Mouse (Mus musculus): Measurements from ENCODE around the gene Myo1e. TPM values are rescaled to one million over a fixed set of nuclear protein-coding genes. Genes with fewer than 3 reads are reported as not detected.
A peak's percentile ranks its signal among the peaks of the same experiment; 100 is the strongest.

The Myo1e gene
- polyA plus RNA-seq, 1 experiment from 2014 or later = 3.5 TPM

GRCm38 (mm10) chr9:70371638-70372037 lies 164.5 kb downstream of the Myo1e start:
- no peak for ATAC-seq (ENCODE audit: insufficient read depth)
- H3K9me3 ChIP-seq (replicated peaks) = no peaks in the 10 kb centered on the region
- H3K4me2 ChIP-seq = no peak overlapping the region
- no peak overlapping the region for H3K9ac ChIP-seq
- H3K27me3 ChIP-seq = no peaks in the 10 kb centered on the region
- no peak overlapping the region for H3K27ac ChIP-seq (replicated peaks)
- no peak overlapping the region for H3K4me3 ChIP-seq (replicated peaks)
- H3K4me1 ChIP-seq (replicated peaks) = no peaks in the 10 kb centered on the region
- H3K36me3 ChIP-seq (replicated peaks) = peaks cover 10% of the 10 kb centered on the region; the same call in 1 of the 2 replicates
- 49% methylated on average over 5 of the region's 5 CpGs for WGBS (ENCODE audit: insufficient replicate concordance)

- ATAC-seq (ENCODE audit: insufficient read depth) = no peak
- H3K27me3 ChIP-seq = no peaks in the 10 kb centered on the region
- H3K9me3 ChIP-seq (replicated peaks) = no peaks in the 10 kb centered on the region
- 70% methylated on average over 7 of the region's 7 CpGs for WGBS (ENCODE audit: insufficient replicate concordance)
- H3K27ac ChIP-seq (replicated peaks) = no peak overlapping the region
- H3K9ac ChIP-seq = no peak overlapping the region
- H3K4me1 ChIP-seq (replicated peaks) = peaks cover 5% of the 10 kb centered on the region
- H3K36me3 ChIP-seq (replicated peaks) = peaks cover 4% of the 10 kb centered on the region; the same call in 1 of the 2 replicates
- H3K4me2 ChIP-seq = no peak overlapping the region
- H3K4me3 ChIP-seq (replicated peaks) = no peak overlapping the region
Observed at GRCm38 (mm10) chr9:70379502-70380467, 172.6 kb downstream of the Myo1e start.

GRCm38 (mm10) chr9:70382091-70382490 lies 174.9 kb downstream of the Myo1e start:
- H3K27ac ChIP-seq (replicated peaks) = no peak overlapping the region
- H3K4me2 ChIP-seq = peak overlapping the region; percentile 13; the same call in 1 of the 2 replicates
- H3K4me1 ChIP-seq (replicated peaks) = peaks cover 24% of the 10 kb centered on the region
- ATAC-seq (ENCODE audit: insufficient read depth) = no peak
- H3K27me3 ChIP-seq = no peaks in the 10 kb centered on the region
- peaks cover 4% of the 10 kb centered on the region; the same call in 1 of the 2 replicates for H3K36me3 ChIP-seq (replicated peaks)
- no peak overlapping the region for H3K4me3 ChIP-seq (replicated peaks)
- H3K9ac ChIP-seq = no peak overlapping the region
- no peaks in the 10 kb centered on the region for H3K9me3 ChIP-seq (replicated peaks)
- 32% methylated on average over 12 of the region's 12 CpGs for WGBS (ENCODE audit: insufficient replicate concordance)

GRCm38 (mm10) chr9:70383750-70384149 lies 176.6 kb downstream of the Myo1e start:
- Histone ChIP-seq H3K4me2 (no peak overlapping the region), H3K4me3 (replicated peaks) (no peak overlapping the region), H3K27ac (replicated peaks) (no peak overlapping the region), H3K36me3 (replicated peaks) (no peaks in the 10 kb centered on the region), H3K4me1 (replicated peaks) (peaks cover 24% of the 10 kb centered on the region), H3K27me3 (no peaks in the 10 kb centered on the region), H3K9ac (no peak overlapping the region), H3K9me3 (replicated peaks) (no peaks in the 10 kb centered on the region)
- WGBS (ENCODE audit: insufficient replicate concordance) = 62% methylated on average over 10 of the region's 10 CpGs
- no peak for ATAC-seq (ENCODE audit: insufficient read depth)

- Histone ChIP-seq H3K27me3 (no peaks in the 10 kb centered on the region), H3K4me1 (replicated peaks) (peaks cover 24% of the 10 kb centered on the region), H3K4me3 (replicated peaks) (no peak overlapping the region), H3K36me3 (replicated peaks) (no peaks in the 10 kb centered on the region), H3K27ac (replicated peaks) (no peak overlapping the region), H3K9ac (no peak overlapping the region), H3K9me3 (replicated peaks) (no peaks in the 10 kb centered on the region), H3K4me2 (no peak overlapping the region)
- ATAC-seq (ENCODE audit: insufficient read depth) = no peak
- WGBS (ENCODE audit: insufficient replicate concordance) = 66% methylated on average over 4 of the region's 4 CpGs
Observed at GRCm38 (mm10) chr9:70384494-70384893, 177.3 kb downstream of the Myo1e start.

- Histone ChIP-seq H3K9me3 (replicated peaks) (no peaks in the 10 kb centered on the region), H3K27me3 (no peaks in the 10 kb centered on the region), H3K27ac (replicated peaks) (no peak overlapping the region; the same call in 1 of the 2 replicates), H3K36me3 (replicated peaks) (no peaks in the 10 kb centered on the region), H3K4me2 (peak overlapping the region; percentile 21), H3K9ac (no peak overlapping the region), H3K4me3 (replicated peaks) (no peak overlapping the region), H3K4me1 (replicated peaks) (peaks cover 24% of the 10 kb centered on the region)
- peak; percentile 61; the same call in 1 of the 2 replicates for ATAC-seq (ENCODE audit: insufficient read depth)
- WGBS (ENCODE audit: insufficient replicate concordance) = 27% methylated on average over 18 of the region's 18 CpGs
Observed at GRCm38 (mm10) chr9:70384958-70385728, 178.0 kb downstream of the Myo1e start.

- Histone ChIP-seq H3K9ac (no peak overlapping the region), H3K27me3 (no peaks in the 10 kb centered on the region), H3K4me3 (replicated peaks) (no peak overlapping the region), H3K27ac (replicated peaks) (no peak overlapping the region), H3K9me3 (replicated peaks) (no peaks in the 10 kb centered on the region), H3K36me3 (replicated peaks) (no peaks in the 10 kb centered on the region), H3K4me2 (no peak overlapping the region), H3K4me1 (replicated peaks) (peaks cover 24% of the 10 kb centered on the region)
- ATAC-seq (ENCODE audit: insufficient read depth) = no peak
- WGBS (ENCODE audit: insufficient replicate concordance) = 72% methylated on average over 4 of the region's 4 CpGs
Observed at GRCm38 (mm10) chr9:70387410-70388119, 180.4 kb downstream of the Myo1e start.

GRCm38 (mm10) chr9:70389548-70389947 lies 182.4 kb downstream of the Myo1e start:
- no peaks in the 10 kb centered on the region for H3K27me3 ChIP-seq
- WGBS (ENCODE audit: insufficient replicate concordance) = 65% methylated on average over 3 of the region's 3 CpGs
- H3K9me3 ChIP-seq (replicated peaks) = no peaks in the 10 kb centered on the region
- no peak overlapping the region for H3K4me3 ChIP-seq (replicated peaks)
- no peak overlapping the region for H3K27ac ChIP-seq (replicated peaks)
- no peaks in the 10 kb centered on the region for H3K36me3 ChIP-seq (replicated peaks)
- no peak overlapping the region for H3K9ac ChIP-seq
- H3K4me2 ChIP-seq = no peak overlapping the region
- peaks cover 21% of the 10 kb centered on the region for H3K4me1 ChIP-seq (replicated peaks)
- ATAC-seq (ENCODE audit: insufficient read depth) = no peak

GRCm38 (mm10) chr9:70391042-70391441 lies 183.9 kb downstream of the Myo1e start:
- no peak overlapping the region for H3K9ac ChIP-seq
- no peaks in the 10 kb centered on the region for H3K36me3 ChIP-seq (replicated peaks)
- H3K4me2 ChIP-seq = no peak overlapping the region
- H3K4me3 ChIP-seq (replicated peaks) = no peak overlapping the region
- 54% methylated on average over 5 of the region's 5 CpGs for WGBS (ENCODE audit: insufficient replicate concordance)
- H3K27ac ChIP-seq (replicated peaks) = no peak overlapping the region
- H3K9me3 ChIP-seq (replicated peaks) = no peaks in the 10 kb centered on the region
- no peak for ATAC-seq (ENCODE audit: insufficient read depth)
- no peaks in the 10 kb centered on the region for H3K27me3 ChIP-seq
- H3K4me1 ChIP-seq (replicated peaks) = peaks cover 6% of the 10 kb centered on the region; the same call in 1 of the 2 replicates

GRCm38 (mm10) chr9:70391660-70392562 lies 184.8 kb downstream of the Myo1e start:
- no peak overlapping the region for H3K9ac ChIP-seq
- no peak overlapping the region for H3K4me2 ChIP-seq
- H3K9me3 ChIP-seq (replicated peaks) = no peaks in the 10 kb centered on the region
- H3K4me1 ChIP-seq (replicated peaks) = no peaks in the 10 kb centered on the region; the same call in 1 of the 2 replicates
- ATAC-seq (ENCODE audit: insufficient read depth) = no peak
- WGBS (ENCODE audit: insufficient replicate concordance) = 46% methylated on average over 12 of the region's 12 CpGs
- H3K36me3 ChIP-seq (replicated peaks) = no peaks in the 10 kb centered on the region
- no peak overlapping the region for H3K4me3 ChIP-seq (replicated peaks)
- no peaks in the 10 kb centered on the region for H3K27me3 ChIP-seq
- no peak overlapping the region for H3K27ac ChIP-seq (replicated peaks)

All from liver, embryonic 15.5 days (tissue).